In genomic region chr5:102874605-102875298, GRCm38 (mm10) we compare ENCODE assay signal across 8 mouse cellular contexts.
DNase-seq lines count a peak whose midpoint lies in the region; ATAC-seq and TF ChIP-seq lines count a peak whose summit lies in the region.

No protein-coding gene starts in this region.

- 41% methylated on average over 11 of the region's 11 CpGs for WGBS in intestine, postnatal 0 days
- WGBS in midbrain, embryonic 16.5 days: 40% methylated on average over 11 of the region's 11 CpGs

- TF ChIP-seq CTCF in intestine, postnatal 0 days (IDR thresholded peaks at IDR 0.05; ENCODE audit: low read depth): peak; percentile 92

- no peaks in the 10 kb centered on the region for H3K9me3 ChIP-seq in intestine, postnatal 0 days (ENCODE audit: control insufficient read depth)
- no peaks in the 10 kb centered on the region for H3K9me3 ChIP-seq in midbrain, embryonic 16.5 days (replicated peaks; ENCODE audit: control insufficient read depth, low read length, poor library complexity, severe bottlenecking)

- H3K9ac ChIP-seq in intestine, postnatal 0 days (ENCODE audit: low read depth, low read length): no peak overlapping the region
- H3K9ac ChIP-seq in midbrain, embryonic 16.5 days (ENCODE audit: low read depth, low read length): no peak overlapping the region

- no peaks in the 10 kb centered on the region for H3K27me3 ChIP-seq in intestine, postnatal 0 days (replicated peaks; ENCODE audit: control insufficient read depth, insufficient read depth, low read length)
- no peaks in the 10 kb centered on the region for H3K27me3 ChIP-seq in midbrain, embryonic 16.5 days (ENCODE audit: control insufficient read depth, insufficient read depth, low read depth, low read length)

- no peak overlapping the region for H3K4me2 ChIP-seq in intestine, postnatal 0 days (replicated peaks; ENCODE audit: low read depth)
- peak overlapping the region; percentile 21; the same call in 1 of the 2 replicates for H3K4me2 ChIP-seq in midbrain, embryonic 16.5 days (ENCODE audit: low read length)

- no peak overlapping the region for H3K27ac ChIP-seq in intestine, postnatal 0 days (ENCODE audit: low read depth, low read length)
- no peak overlapping the region for H3K27ac ChIP-seq in midbrain, embryonic 16.5 days (ENCODE audit: low read length)

- no peaks in the 10 kb centered on the region for H3K36me3 ChIP-seq in intestine, postnatal 0 days (ENCODE audit: control insufficient read depth, insufficient read depth)
- no peaks in the 10 kb centered on the region for H3K36me3 ChIP-seq in midbrain, embryonic 16.5 days (ENCODE audit: control insufficient read depth, insufficient read depth, low read length)

- intact Hi-C loops in left cerebral cortex, postnatal 10 days (cut with DNase I): loop anchor here (5.0 to 10.0 kb wide), 3 partner anchors 172 to 722 kb away; no protein-coding TSS in a partner anchor

- peak; percentile 46 for DNase-seq in thymus, postnatal 0 days (ENCODE audit: low spot score)
- DNase-seq in thymus, adult 18-20 months: no peak
- peak; percentile 49 to 72 for DNase-seq in left cerebral cortex, postnatal 10 days (ENCODE audit: extremely low spot score in 1 of 2, low spot score in 2 of 2)

- no peak overlapping the region for H3K4me3 ChIP-seq in intestine, postnatal 0 days (ENCODE audit: low read depth, low read length)
- H3K4me3 ChIP-seq in midbrain, embryonic 16.5 days (ENCODE audit: low read depth, low read length): no peak overlapping the region

- ATAC-seq in common myeloid progenitor, adult 5-6 weeks (replicated peaks; ENCODE audit: low read depth, poor library complexity, severe bottlenecking): peak; percentile 94
- ATAC-seq in granulocyte monocyte progenitor cell, adult 5-6 weeks (replicated peaks; ENCODE audit: poor library complexity, severe bottlenecking): peak; percentile 78
- ATAC-seq in intestine, postnatal 0 days: no peak
- peak; percentile 64 for ATAC-seq in midbrain, embryonic 16.5 days
- ATAC-seq in erythroid progenitor cell, adult 5-6 weeks (replicated peaks; ENCODE audit: low FRiP score, poor library complexity, severe bottlenecking): no peak

- no peaks in the 10 kb centered on the region for H3K4me1 ChIP-seq in intestine, postnatal 0 days (replicated peaks; ENCODE audit: control insufficient read depth, insufficient read depth, low read length)
- H3K4me1 ChIP-seq in midbrain, embryonic 16.5 days (ENCODE audit: control insufficient read depth, insufficient read depth, low read length): peaks cover 5% of the 10 kb centered on the region; the same call in 1 of the 2 replicates

Comparison
In these comparisons a context has a peak if more than half of its experiments do, and no peak if none do; other contexts are left out.
1. DNase-seq: peak in thymus, postnatal 0 days (single experiment) and left cerebral cortex, postnatal 10 days (2 of 2); none in thymus, adult 18-20 months (0 of 2).
2. ATAC-seq: peak in common myeloid progenitor, adult 5-6 weeks (single experiment), granulocyte monocyte progenitor cell, adult 5-6 weeks (single experiment) and midbrain, embryonic 16.5 days (single experiment); none in intestine, postnatal 0 days (single experiment) and erythroid progenitor cell, adult 5-6 weeks (single experiment).